ENCODE assay signal across 9 mouse cellular contexts in genomic region chr4:155783486-155784080, GRCm38 (mm10). TPM values are rescaled to one million over a fixed set of nuclear protein-coding genes. Genes with fewer than 3 reads are reported as not detected.
DNase-seq lines count a peak whose midpoint lies in the region; ATAC-seq and TF ChIP-seq lines count a peak whose summit lies in the region.
"Had no signal": no experiment of that assay in that cellular context is flagged by ENCODE, and none has a peak within 500 bp of the region (broad histone marks: within the 10 kb centered on the region; RNA-seq: fewer than 3 reads in every experiment).

No protein-coding gene starts in this region.

- H3K36me3 ChIP-seq in heart, embryonic 10.5 days = no peaks in the 10 kb centered on the region
- no peaks in the 10 kb centered on the region for H3K36me3 ChIP-seq in G1E (replicated peaks)
- no peaks in the 10 kb centered on the region for H3K36me3 ChIP-seq in hindbrain, embryonic 10.5 days
- H3K36me3 ChIP-seq in liver, postnatal 0 days (replicated peaks; ENCODE audit: insufficient read depth, low read length) = no peaks in the 10 kb centered on the region

- H3K4me1 ChIP-seq in heart, embryonic 10.5 days = peaks cover 27% of the 10 kb centered on the region
- H3K4me1 ChIP-seq in G1E (ENCODE audit: insufficient read depth, low read depth, low read length) = peaks cover 27% of the 10 kb centered on the region
- peaks cover 46% of the 10 kb centered on the region for H3K4me1 ChIP-seq in hindbrain, embryonic 10.5 days (replicated peaks)
- H3K4me1 ChIP-seq in liver, postnatal 0 days (ENCODE audit: insufficient read depth) = peaks cover 17% of the 10 kb centered on the region

- peak overlapping the region; percentile 71 for H3K4me3 ChIP-seq in heart, embryonic 10.5 days
- H3K4me3 ChIP-seq in G1E (ENCODE audit: low read depth, low read length) = peak overlapping the region; percentile 76; the same call in 1 of the 2 replicates
- peak overlapping the region; percentile 70 for H3K4me3 ChIP-seq in hindbrain, embryonic 10.5 days
- peak overlapping the region; percentile 66 for H3K4me3 ChIP-seq in liver, postnatal 0 days (ENCODE audit: low read depth, low read length)

- no peaks in the 10 kb centered on the region for H3K9me3 ChIP-seq in heart, embryonic 10.5 days
- H3K9me3 ChIP-seq in G1E (replicated peaks) = no peaks in the 10 kb centered on the region
- H3K9me3 ChIP-seq in hindbrain, embryonic 10.5 days = no peaks in the 10 kb centered on the region
- H3K9me3 ChIP-seq in liver, postnatal 0 days (ENCODE audit: low read length) = no peaks in the 10 kb centered on the region

- intact Hi-C loops in heart, postnatal 25 days (cut with DNase I) = no loop called here

- no peak for TF ChIP-seq EP300 in liver, postnatal 0 days (IDR thresholded peaks at IDR 0.05; ENCODE audit: low read depth)

- H3K27ac ChIP-seq in heart, embryonic 10.5 days = peak overlapping the region; percentile 93
- peak overlapping the region; percentile 91 for H3K27ac ChIP-seq in hindbrain, embryonic 10.5 days
- H3K27ac ChIP-seq in liver, postnatal 0 days (ENCODE audit: low read depth) = peak overlapping the region; percentile 77

- WGBS in heart, embryonic 10.5 days = 41% methylated on average over 16 of the region's 16 CpGs
- 43% methylated on average over 16 of the region's 16 CpGs for WGBS in hindbrain, embryonic 10.5 days
- 35% methylated on average over 16 of the region's 16 CpGs for WGBS in liver, postnatal 0 days (ENCODE audit: insufficient replicate concordance)

- H3K27me3 ChIP-seq in heart, embryonic 10.5 days (ENCODE audit: insufficient read depth, poor library complexity, severe bottlenecking) = no peaks in the 10 kb centered on the region
- peaks cover 50% of the 10 kb centered on the region for H3K27me3 ChIP-seq in G1E (ENCODE audit: insufficient read depth, low read length)
- peaks cover 19% of the 10 kb centered on the region; the same call in 1 of the 2 replicates for H3K27me3 ChIP-seq in hindbrain, embryonic 10.5 days (ENCODE audit: insufficient read depth, poor library complexity, severe bottlenecking)
- H3K27me3 ChIP-seq in liver, postnatal 0 days (ENCODE audit: insufficient read depth, low read length) = peaks cover 3% of the 10 kb centered on the region; the same call in 1 of the 2 replicates

- H3K4me2 ChIP-seq in liver, postnatal 0 days (ENCODE audit: low read depth, low read length) = peak overlapping the region; percentile 86

- DNase-seq in heart, embryonic 10.5 days (ENCODE audit: low spot score) = no peak
- no peak for DNase-seq in heart, postnatal 25 days (ENCODE audit: low spot score)
- no peak for DNase-seq in G1E (ENCODE audit: low spot score)
- DNase-seq in hindbrain, embryonic 10.5 days (ENCODE audit: low spot score) = no peak
- DNase-seq in liver, postnatal 0 days = no peak
- DNase-seq in urinary bladder, postnatal 14 days (ENCODE audit: low spot score) = no peak
- DNase-seq in right cerebral cortex, postnatal 10 days (ENCODE audit: low spot score in 2 of 2) = no peak
- no peak for DNase-seq in thymus, adult 18-20 months

- no peak for ATAC-seq in G1E (ENCODE audit: extremely low read depth, insufficient number of reproducible peaks, low FRiP score, poor library complexity, severe bottlenecking)
- ATAC-seq in liver, postnatal 0 days = peak; percentile 61

- no peak for TF ChIP-seq CTCF in G1E (IDR thresholded peaks at IDR 0.05; ENCODE audit: low read depth, low read length)
- TF ChIP-seq CTCF in liver, postnatal 0 days (IDR thresholded peaks at IDR 0.05; ENCODE audit: low read depth) = no peak

- H3K9ac ChIP-seq in liver, postnatal 0 days (replicated peaks) = peak overlapping the region; percentile 68

RNA-seq across cellular contexts. Expression of gene Tmem88b, which starts 2.1 kb away (rescaled TPM):
- 2.1 and 4.7 TPM in 2 replicates for polyA plus RNA-seq in heart, embryonic 10.5 days (2016; fragmentation: Nextera tagmentation; extraction: Ambion mirVana)
- total RNA-seq in heart, postnatal 25 days (2021) = under 1 TPM; 0.75 to 0.84 TPM
- not detected in 2 replicates for total RNA-seq in G1E (2014; fragmentation: Nextera tagmentation)
- 0.05 and 0.06 TPM in 2 replicates for total RNA-seq in G1E (2017)
- 0.01 TPM in 1 of 2 replicates, not detected in the other for polyA plus RNA-seq in G1E (2012)
- 0.31 and 0.67 TPM in 2 replicates for polyA plus RNA-seq in hindbrain, embryonic 10.5 days (2016; fragmentation: Nextera tagmentation; extraction: Ambion mirVana)
- polyA plus RNA-seq in liver, postnatal 0 days (2015; fragmentation: Nextera tagmentation; extraction: Ambion mirVana) = 0.21 and 0.40 TPM in 2 replicates

RNA-seq across cellular contexts. Expression of gene Ankrd65, which starts 6.7 kb away (rescaled TPM):
- not detected in 2 replicates for polyA plus RNA-seq in heart, embryonic 10.5 days (2016; fragmentation: Nextera tagmentation; extraction: Ambion mirVana)
- total RNA-seq in heart, postnatal 25 days (2021) = not detected
- total RNA-seq in G1E (2014; fragmentation: Nextera tagmentation) (not detected in 2 replicates), G1E (2017) (not detected in 2 replicates)
- not detected in 2 replicates for polyA plus RNA-seq in G1E (2012)
- polyA plus RNA-seq in hindbrain, embryonic 10.5 days (2016; fragmentation: Nextera tagmentation; extraction: Ambion mirVana) = 0.18 TPM in 1 of 2 replicates, not detected in the other
- polyA plus RNA-seq in liver, postnatal 0 days (2015; fragmentation: Nextera tagmentation; extraction: Ambion mirVana) = 0.34 and 0.46 TPM in 2 replicates
- total RNA-seq: gastrocnemius, postnatal 36 days had no signal

RNA-seq across cellular contexts. Expression of gene Vwa1, which starts 9.1 kb away (rescaled TPM):
- 2.1 and 3.1 TPM in 2 replicates for polyA plus RNA-seq in heart, embryonic 10.5 days (2016; fragmentation: Nextera tagmentation; extraction: Ambion mirVana)
- 1 to 10 TPM; 7.9 to 9.4 TPM for total RNA-seq in heart, postnatal 25 days (2021)
- total RNA-seq in G1E (2014; fragmentation: Nextera tagmentation) (0.39 and 0.68 TPM in 2 replicates), G1E (2017) (0.93 and 1.0 TPM in 2 replicates)
- 0.09 and 0.10 TPM in 2 replicates for polyA plus RNA-seq in G1E (2012)
- 13.4 and 14.0 TPM in 2 replicates for polyA plus RNA-seq in hindbrain, embryonic 10.5 days (2016; fragmentation: Nextera tagmentation; extraction: Ambion mirVana)
- 0.25 and 0.28 TPM in 2 replicates for polyA plus RNA-seq in liver, postnatal 0 days (2015; fragmentation: Nextera tagmentation; extraction: Ambion mirVana)

RNA-seq across cellular contexts. Expression of gene Mrpl20, which starts 19.1 kb away (rescaled TPM):
- 176 and 226 TPM in 2 replicates for polyA plus RNA-seq in heart, embryonic 10.5 days (2016; fragmentation: Nextera tagmentation; extraction: Ambion mirVana)
- 10 to 100 TPM; 75.0 to 78.0 TPM for total RNA-seq in heart, postnatal 25 days (2021)
- 86.3 and 97.2 TPM in 2 replicates for total RNA-seq in G1E (2014; fragmentation: Nextera tagmentation)
- 85.3 and 124 TPM in 2 replicates for total RNA-seq in G1E (2017)
- polyA plus RNA-seq in G1E (2012) = 15.1 and 17.9 TPM in 2 replicates
- 252 and 253 TPM in 2 replicates for polyA plus RNA-seq in hindbrain, embryonic 10.5 days (2016; fragmentation: Nextera tagmentation; extraction: Ambion mirVana)
- polyA plus RNA-seq in liver, postnatal 0 days (2015; fragmentation: Nextera tagmentation; extraction: Ambion mirVana) = 167 and 171 TPM in 2 replicates

RNA-seq across cellular contexts. Expression of gene Atad3a, which starts 22.7 kb away (rescaled TPM):
- 133 and 147 TPM in 2 replicates for polyA plus RNA-seq in heart, embryonic 10.5 days (2016; fragmentation: Nextera tagmentation; extraction: Ambion mirVana)
- total RNA-seq in heart, postnatal 25 days (2021) = 10 to 100 TPM; 49.6 to 50.3 TPM
- 43.2 and 64.6 TPM in 2 replicates for total RNA-seq in G1E (2014; fragmentation: Nextera tagmentation)
- 58.8 and 61.5 TPM in 2 replicates for total RNA-seq in G1E (2017)
- polyA plus RNA-seq in G1E (2012) = 65.7 and 70.7 TPM in 2 replicates
- polyA plus RNA-seq in hindbrain, embryonic 10.5 days (2016; fragmentation: Nextera tagmentation; extraction: Ambion mirVana) = 110 and 124 TPM in 2 replicates
- 44.7 and 45.0 TPM in 2 replicates for polyA plus RNA-seq in liver, postnatal 0 days (2015; fragmentation: Nextera tagmentation; extraction: Ambion mirVana)
